Mouse (Mus musculus): ENCODE data around the gene Cacng3.

GRCm38 (mm10) chr7:122813724-122814123 lies 143.4 kb downstream of the Cacng3 start:
- no peak for TF ChIP-seq CTCF (IDR thresholded peaks at IDR 0.05; ENCODE audit: control insufficient read depth, insufficient read depth, insufficient read length)
- TF ChIP-seq USF1 (IDR thresholded peaks at IDR 0.05; ENCODE audit: low read depth) = no peak
- no peak for TF ChIP-seq MAX (IDR thresholded peaks at IDR 0.05)
- no peak for TF ChIP-seq MYOD1 (IDR thresholded peaks at IDR 0.05; ENCODE audit: control insufficient read depth, insufficient read length, low read depth)

Measured in C2C12 (cell line).